In genomic region chr10:39267236-39267635, GRCm38 (mm10) we compare ENCODE assay signal across 12 mouse cellular contexts.
DNase-seq lines count a peak whose midpoint lies in the region; ATAC-seq and TF ChIP-seq lines count a peak whose summit lies in the region.
"Had no signal": no experiment of that assay in that cellular context is flagged by ENCODE, and none has a peak within 500 bp of the region (broad histone marks: within the 10 kb centered on the region; RNA-seq: fewer than 3 reads in every experiment).

No protein-coding gene starts in this region.

- 80% methylated on average over 6 of the region's 6 CpGs for WGBS in forebrain, postnatal 0 days
- 88% methylated on average over 6 of the region's 6 CpGs for WGBS in forebrain, embryonic 12.5 days
- WGBS in heart, embryonic 15.5 days, result 90% methylated on average over 6 of the region's 6 CpGs
- 90% methylated on average over 6 of the region's 6 CpGs for WGBS in lung, embryonic 15.5 days
- 89% methylated on average over 6 of the region's 6 CpGs for WGBS in embryonic facial prominence, embryonic 12.5 days
- 96% methylated on average over 6 of the region's 6 CpGs for WGBS in thymus, adult 2 months

- 0 out of 2 replicates have a peak, but pooled peaks have one; percentile 21 for ATAC-seq in forebrain, postnatal 0 days
- ATAC-seq in forebrain, embryonic 12.5 days (ENCODE audit: low FRiP score), result no peak
- ATAC-seq in heart, embryonic 15.5 days (replicated peaks; ENCODE audit: insufficient number of reproducible peaks, insufficient read depth, low FRiP score, low read depth), result no peak
- no peak for ATAC-seq in lung, embryonic 15.5 days (ENCODE audit: borderline replicate concordance, extremely low read depth, low FRiP score, low TSS enrichment)
- ATAC-seq in embryonic facial prominence, embryonic 12.5 days (ENCODE audit: insufficient number of reproducible peaks, insufficient read depth, low FRiP score, low TSS enrichment), result no peak

- TF ChIP-seq CTCF in forebrain, postnatal 0 days (IDR thresholded peaks at IDR 0.05; ENCODE audit: low read depth), result no peak
- no peak for TF ChIP-seq CTCF in thymus, adult 2 months (IDR thresholded peaks at IDR 0.05; ENCODE audit: borderline replicate concordance, control insufficient read depth, extremely low read depth, insufficient read depth, low read length, poor library complexity)

- no peaks in the 10 kb centered on the region for H3K27me3 ChIP-seq in forebrain, postnatal 0 days (ENCODE audit: insufficient read depth, low read length)
- H3K27me3 ChIP-seq in forebrain, embryonic 12.5 days, result no peaks in the 10 kb centered on the region
- no peaks in the 10 kb centered on the region for H3K27me3 ChIP-seq in heart, embryonic 15.5 days
- no peaks in the 10 kb centered on the region for H3K27me3 ChIP-seq in lung, embryonic 15.5 days
- H3K27me3 ChIP-seq in embryonic facial prominence, embryonic 12.5 days, result no peaks in the 10 kb centered on the region
- no peaks in the 10 kb centered on the region for H3K27me3 ChIP-seq in thymus, adult 2 months (ENCODE audit: control insufficient read depth, insufficient read depth, low read length)
- H3K27me3 ChIP-seq: embryonic facial prominence, embryonic 15.5 days; intestine, embryonic 15.5 days; limb, embryonic 13.5 days had no signal

- H3K36me3 ChIP-seq in forebrain, postnatal 0 days (ENCODE audit: insufficient read depth), result no peaks in the 10 kb centered on the region
- H3K36me3 ChIP-seq in forebrain, embryonic 12.5 days (replicated peaks), result no peaks in the 10 kb centered on the region
- no peaks in the 10 kb centered on the region for H3K36me3 ChIP-seq in heart, embryonic 15.5 days
- H3K36me3 ChIP-seq in lung, embryonic 15.5 days, result no peaks in the 10 kb centered on the region
- H3K36me3 ChIP-seq in embryonic facial prominence, embryonic 12.5 days, result no peaks in the 10 kb centered on the region
- H3K36me3 ChIP-seq in thymus, adult 2 months (ENCODE audit: control insufficient read depth, insufficient read depth, low read length), result no peaks in the 10 kb centered on the region
- H3K36me3 ChIP-seq: embryonic facial prominence, embryonic 15.5 days; intestine, embryonic 15.5 days; limb, embryonic 13.5 days had no signal

- no peaks in the 10 kb centered on the region for H3K9me3 ChIP-seq in forebrain, postnatal 0 days (ENCODE audit: low read length)
- H3K9me3 ChIP-seq in forebrain, embryonic 12.5 days, result no peaks in the 10 kb centered on the region
- no peaks in the 10 kb centered on the region for H3K9me3 ChIP-seq in heart, embryonic 15.5 days (replicated peaks)
- no peaks in the 10 kb centered on the region for H3K9me3 ChIP-seq in lung, embryonic 15.5 days
- H3K9me3 ChIP-seq in embryonic facial prominence, embryonic 12.5 days, result no peaks in the 10 kb centered on the region
- H3K9me3 ChIP-seq: embryonic facial prominence, embryonic 15.5 days; intestine, embryonic 15.5 days; limb, embryonic 13.5 days had no signal

- H3K27ac ChIP-seq in forebrain, postnatal 0 days (ENCODE audit: low read depth, low read length), result no peak overlapping the region
- no peak overlapping the region for H3K27ac ChIP-seq in forebrain, embryonic 12.5 days
- H3K27ac ChIP-seq in heart, embryonic 15.5 days, result peak overlapping the region; percentile 39; the same call in 1 of the 2 replicates
- 0 out of 2 replicates have a peak overlapping the region, but pooled peaks have one; percentile 20 for H3K27ac ChIP-seq in lung, embryonic 15.5 days
- H3K27ac ChIP-seq in embryonic facial prominence, embryonic 12.5 days, result peak overlapping the region; percentile 60; the same call in 1 of the 2 replicates
- no peak overlapping the region for H3K27ac ChIP-seq in thymus, adult 2 months (ENCODE audit: control insufficient read depth, insufficient read depth, low read length)
- H3K27ac ChIP-seq: intestine, embryonic 15.5 days had no signal

- no peak overlapping the region for H3K9ac ChIP-seq in forebrain, postnatal 0 days
- no peak overlapping the region for H3K9ac ChIP-seq in forebrain, embryonic 12.5 days
- H3K9ac ChIP-seq in heart, embryonic 15.5 days, result no peak overlapping the region
- H3K9ac ChIP-seq in lung, embryonic 15.5 days, result no peak overlapping the region
- H3K9ac ChIP-seq in embryonic facial prominence, embryonic 12.5 days, result no peak overlapping the region
- H3K9ac ChIP-seq: embryonic facial prominence, embryonic 15.5 days; intestine, embryonic 15.5 days; limb, embryonic 13.5 days; liver, postnatal 0 days had no signal

- 0 out of 2 replicates have a peak, but pooled peaks cover 3% of the 10 kb centered on the region for H3K4me1 ChIP-seq in forebrain, postnatal 0 days (ENCODE audit: insufficient read depth)
- peaks cover 13% of the 10 kb centered on the region for H3K4me1 ChIP-seq in forebrain, embryonic 12.5 days
- H3K4me1 ChIP-seq in heart, embryonic 15.5 days (replicated peaks), result peaks cover 20% of the 10 kb centered on the region
- peaks cover 18% of the 10 kb centered on the region for H3K4me1 ChIP-seq in lung, embryonic 15.5 days
- H3K4me1 ChIP-seq in embryonic facial prominence, embryonic 12.5 days, result peaks cover 19% of the 10 kb centered on the region
- H3K4me1 ChIP-seq in thymus, adult 2 months (replicated peaks; ENCODE audit: control insufficient read depth, insufficient read depth, low read length), result peaks cover 5% of the 10 kb centered on the region

- no peak for TF ChIP-seq POLR2A in thymus, adult 2 months (IDR thresholded peaks at IDR 0.05; ENCODE audit: control insufficient read depth, extremely low read depth, insufficient read depth, low read length, poor library complexity)

- H3K4me3 ChIP-seq in forebrain, postnatal 0 days (ENCODE audit: low read depth, low read length), result no peak overlapping the region
- H3K4me3 ChIP-seq in forebrain, embryonic 12.5 days (replicated peaks), result no peak overlapping the region
- no peak overlapping the region for H3K4me3 ChIP-seq in heart, embryonic 15.5 days
- H3K4me3 ChIP-seq in lung, embryonic 15.5 days, result no peak overlapping the region
- no peak overlapping the region for H3K4me3 ChIP-seq in embryonic facial prominence, embryonic 12.5 days
- H3K4me3 ChIP-seq in thymus, adult 2 months (ENCODE audit: control insufficient read depth, insufficient read depth, low read length), result no peak overlapping the region
- H3K4me3 ChIP-seq: embryonic facial prominence, embryonic 15.5 days; intestine, embryonic 15.5 days; limb, embryonic 13.5 days had no signal

- H3K4me2 ChIP-seq in forebrain, postnatal 0 days (ENCODE audit: low read depth), result no peak overlapping the region
- no peak overlapping the region for H3K4me2 ChIP-seq in forebrain, embryonic 12.5 days
- H3K4me2 ChIP-seq in heart, embryonic 15.5 days, result no peak overlapping the region
- H3K4me2 ChIP-seq in lung, embryonic 15.5 days, result no peak overlapping the region
- no peak overlapping the region for H3K4me2 ChIP-seq in embryonic facial prominence, embryonic 12.5 days (replicated peaks)
- H3K4me2 ChIP-seq: embryonic facial prominence, embryonic 15.5 days; intestine, embryonic 15.5 days; limb, embryonic 13.5 days had no signal

- DNase-seq in forebrain, postnatal 0 days, result no peak
- DNase-seq in heart, adult 9 months (ENCODE audit: low spot score in 2 of 2), result no peak
- no peak for DNase-seq in lung, postnatal 14 days
- DNase-seq in thymus, adult 2 months, result no peak

Comparison
In these comparisons a context has a peak if more than half of its experiments do, and no peak if none do; other contexts are left out.
1. H3K27ac ChIP-seq: peak in heart, embryonic 15.5 days (single experiment), lung, embryonic 15.5 days (single experiment) and embryonic facial prominence, embryonic 12.5 days (single experiment); none in forebrain, postnatal 0 days (single experiment), forebrain, embryonic 12.5 days (single experiment) and thymus, adult 2 months (single experiment).